Mouse (Mus musculus): ENCODE data around the gene Gpnmb.

DNA sequence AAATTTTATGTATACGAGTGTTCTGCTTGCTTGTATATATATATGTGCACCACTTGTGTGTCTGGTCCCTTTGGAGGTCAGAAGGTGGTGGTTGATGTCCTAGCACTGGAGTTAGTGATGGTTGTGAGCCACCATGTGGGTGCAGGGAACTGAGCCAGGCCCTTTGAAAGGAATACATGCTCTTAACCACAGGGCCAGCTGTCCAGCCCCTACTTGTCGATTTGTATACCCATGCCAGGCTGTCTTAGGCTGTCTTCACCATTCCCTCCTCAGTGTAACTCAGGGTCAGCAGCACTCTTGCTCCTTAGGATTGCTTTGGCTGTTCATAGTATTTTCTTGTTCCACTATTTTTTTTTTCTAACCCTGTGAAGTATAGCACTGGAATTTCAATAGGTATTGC lies 41.5 kb downstream of the Gpnmb start:
- no peak for TF ChIP-seq EP300 (IDR thresholded peaks at IDR 0.05; ENCODE audit: low read depth)
- TF ChIP-seq CTCF (IDR thresholded peaks at IDR 0.05; ENCODE audit: low read depth), result no peak
